Mouse (Mus musculus) retina, postnatal 1 day (tissue): ENCODE results near the gene Upf3a.
"Not testable (repeated sequence)": the region's sequence is repeated elsewhere in the genome, so short reads cannot be mapped to it uniquely, and the experiment has no call there.

Experiments used
- DNase-seq: peaks from one replicate; pipeline ENCODE4 v3.0.0-alpha.2; 2012

Gene Upf3a

DNA sequence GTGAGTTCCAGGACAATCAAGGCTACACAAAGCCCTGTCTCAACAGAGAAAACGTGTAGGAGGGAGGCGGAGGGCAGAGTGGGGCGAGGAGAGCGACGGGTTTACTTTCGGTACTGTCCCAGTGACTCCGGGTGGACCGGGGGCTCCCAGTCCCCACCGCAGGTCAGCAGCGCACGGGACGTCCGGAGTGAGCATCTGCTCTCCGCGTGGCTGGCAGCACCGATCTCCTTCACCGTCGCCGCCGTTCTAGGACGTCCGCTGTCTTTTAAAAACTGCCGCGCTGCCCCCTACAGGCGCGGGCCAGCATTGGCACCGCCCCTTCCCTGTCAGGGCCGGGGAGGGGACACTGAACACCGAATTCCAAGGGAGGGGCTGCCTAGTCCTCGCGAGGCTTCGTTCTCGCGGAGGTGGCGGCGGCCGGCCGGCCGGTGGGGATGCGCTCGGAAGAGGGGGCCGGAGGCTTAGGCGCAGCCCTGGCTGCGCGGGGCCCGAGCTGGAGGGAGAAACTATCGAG lies at the start of gene Upf3a:
Gene Upf3a, plus strand, starts transcription at position 366 of the 514 bp plus-strand sequence.
- DNase-seq = peak; percentile 98

DNA sequence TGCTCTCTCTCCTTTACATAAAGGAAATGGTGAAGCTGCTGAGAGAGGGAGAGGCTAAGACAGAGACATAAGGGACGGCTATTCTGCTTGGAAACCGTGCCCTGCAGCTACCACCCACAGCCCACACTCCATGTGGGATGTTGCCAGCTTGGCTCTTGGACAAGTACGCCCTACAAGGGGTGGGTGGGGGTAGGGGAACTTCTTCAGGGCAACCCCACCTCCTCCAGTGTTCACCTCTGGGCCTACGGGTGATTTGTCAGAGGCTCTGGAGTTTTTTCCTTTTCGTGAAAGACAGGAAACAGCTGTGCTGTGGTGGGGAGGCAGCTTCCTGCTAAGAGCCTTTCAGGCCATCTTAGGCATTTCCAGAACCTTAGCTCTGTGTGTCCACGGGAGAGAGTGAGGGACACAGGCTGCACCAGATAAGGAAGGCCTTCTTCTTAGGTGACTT lies 45.1 kb upstream of the Upf3a start:
- DNase-seq = no peak

DNA sequence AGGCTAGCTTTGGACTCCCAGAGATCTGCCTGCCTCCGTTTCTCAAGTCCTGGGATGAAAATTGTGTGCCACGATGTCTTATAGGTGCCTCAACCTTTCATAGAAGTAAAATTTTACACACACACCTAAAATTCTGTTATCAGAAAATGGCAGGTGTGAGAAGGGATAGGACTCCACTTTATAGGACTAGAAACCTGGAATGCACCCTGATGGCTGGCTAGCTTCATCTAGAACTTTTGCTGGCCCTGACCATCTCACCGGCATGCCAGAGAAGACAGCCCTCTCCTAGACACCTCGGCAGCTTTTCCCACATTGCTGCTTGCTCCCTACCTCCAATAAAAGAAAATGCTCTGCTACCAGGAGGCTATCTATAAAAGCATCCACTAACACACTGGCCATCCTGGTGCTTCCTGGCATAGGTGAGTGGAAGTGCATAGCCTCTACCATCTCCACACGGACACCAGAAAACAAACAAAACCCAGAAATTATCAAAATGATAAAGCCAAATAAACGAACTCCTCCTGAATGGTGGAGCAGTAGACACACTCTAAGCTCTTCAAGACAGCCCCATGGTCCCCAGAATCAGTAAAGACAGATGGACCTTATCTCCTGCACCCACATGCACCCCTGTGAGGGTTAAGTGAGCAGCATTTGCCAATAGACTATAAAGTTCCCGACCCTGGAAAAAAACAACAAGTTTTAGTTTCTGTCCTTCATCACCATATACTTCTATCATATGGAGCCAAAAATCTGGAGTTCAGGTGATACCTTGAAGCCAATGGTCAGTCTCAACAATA lies 44.4 kb upstream of the Upf3a start:
- no peak for DNase-seq

DNA sequence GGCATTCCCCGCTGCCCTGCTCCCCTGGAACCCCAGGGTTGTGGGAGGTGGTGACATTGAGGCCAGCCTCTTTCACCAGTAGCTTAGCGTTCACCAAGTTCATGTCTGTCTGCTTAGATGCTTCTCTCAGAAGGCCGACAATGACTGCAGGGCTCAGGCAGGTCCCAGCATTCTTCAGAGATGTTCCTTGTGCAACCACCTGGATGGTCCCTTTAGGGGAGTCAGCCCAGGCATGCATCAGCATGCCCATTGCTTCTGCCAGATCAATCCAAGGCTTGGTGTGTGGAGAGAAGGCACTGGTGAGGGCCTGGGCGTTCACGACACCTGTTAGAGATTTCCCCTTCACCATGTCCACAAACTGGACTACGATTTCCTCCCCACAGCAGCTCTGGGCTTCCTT lies 39.2 kb upstream of the Upf3a start:
- not testable (repeated sequence) for DNase-seq

DNA sequence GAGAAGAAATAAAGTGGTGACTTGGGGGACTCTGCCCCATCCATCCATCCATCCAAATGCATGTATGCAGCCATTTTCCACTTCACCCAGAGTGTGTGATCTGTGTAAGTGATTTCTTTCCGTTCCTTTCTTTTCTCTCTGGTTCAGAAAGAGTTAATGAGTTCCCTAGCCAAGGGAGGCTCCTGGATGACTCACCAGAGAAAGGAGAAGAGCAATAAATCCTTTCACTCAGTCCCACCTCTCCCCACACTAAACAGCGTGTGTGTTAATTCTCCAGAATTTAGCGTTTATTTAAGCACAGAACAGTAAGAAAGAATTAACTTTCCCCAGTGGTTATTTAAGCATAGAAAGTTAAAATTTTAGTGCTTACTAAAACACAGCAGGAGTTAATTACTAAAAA lies 37.8 kb upstream of the Upf3a start:
- no peak for DNase-seq

DNA sequence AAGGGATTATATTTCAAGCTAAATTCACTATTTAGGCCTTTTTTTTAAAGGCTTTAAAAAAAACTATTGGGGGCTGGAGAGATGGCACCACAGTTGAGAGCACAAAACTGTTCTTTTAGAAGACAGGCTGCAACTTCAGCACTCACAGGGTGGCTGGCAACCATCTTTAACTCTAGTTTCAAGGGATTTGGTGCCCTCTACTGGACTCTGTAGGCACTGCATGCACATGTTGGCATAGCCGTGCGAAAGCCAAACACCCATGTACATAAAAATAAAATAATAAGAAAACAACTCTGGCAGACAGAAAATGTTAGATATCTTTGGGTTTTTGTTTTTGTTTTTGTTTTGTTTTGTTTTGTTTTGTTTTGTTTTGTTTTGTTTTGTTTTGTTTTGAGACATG lies 31.7 kb upstream of the Upf3a start:
- peak; percentile 80 for DNase-seq

DNA sequence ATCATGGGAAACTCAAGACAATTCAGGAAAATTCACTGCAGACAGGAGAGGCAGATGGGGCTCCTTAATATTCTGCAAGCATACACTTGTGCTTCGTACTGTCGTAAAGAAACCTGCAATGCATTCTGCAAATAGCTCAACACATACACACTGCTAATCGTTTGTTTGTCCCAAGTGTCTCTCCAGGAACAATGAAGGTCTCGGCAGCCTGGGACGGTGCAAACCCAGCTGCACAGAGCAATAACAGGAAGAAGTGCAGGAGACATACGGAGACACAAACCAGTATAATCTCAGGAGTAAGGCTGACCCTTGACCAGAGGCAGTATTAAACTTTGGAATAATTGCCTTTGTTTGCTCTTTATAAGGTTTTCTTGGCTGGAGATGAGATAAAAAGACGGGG lies 28.9 kb upstream of the Upf3a start:
- DNase-seq = no peak

DNA sequence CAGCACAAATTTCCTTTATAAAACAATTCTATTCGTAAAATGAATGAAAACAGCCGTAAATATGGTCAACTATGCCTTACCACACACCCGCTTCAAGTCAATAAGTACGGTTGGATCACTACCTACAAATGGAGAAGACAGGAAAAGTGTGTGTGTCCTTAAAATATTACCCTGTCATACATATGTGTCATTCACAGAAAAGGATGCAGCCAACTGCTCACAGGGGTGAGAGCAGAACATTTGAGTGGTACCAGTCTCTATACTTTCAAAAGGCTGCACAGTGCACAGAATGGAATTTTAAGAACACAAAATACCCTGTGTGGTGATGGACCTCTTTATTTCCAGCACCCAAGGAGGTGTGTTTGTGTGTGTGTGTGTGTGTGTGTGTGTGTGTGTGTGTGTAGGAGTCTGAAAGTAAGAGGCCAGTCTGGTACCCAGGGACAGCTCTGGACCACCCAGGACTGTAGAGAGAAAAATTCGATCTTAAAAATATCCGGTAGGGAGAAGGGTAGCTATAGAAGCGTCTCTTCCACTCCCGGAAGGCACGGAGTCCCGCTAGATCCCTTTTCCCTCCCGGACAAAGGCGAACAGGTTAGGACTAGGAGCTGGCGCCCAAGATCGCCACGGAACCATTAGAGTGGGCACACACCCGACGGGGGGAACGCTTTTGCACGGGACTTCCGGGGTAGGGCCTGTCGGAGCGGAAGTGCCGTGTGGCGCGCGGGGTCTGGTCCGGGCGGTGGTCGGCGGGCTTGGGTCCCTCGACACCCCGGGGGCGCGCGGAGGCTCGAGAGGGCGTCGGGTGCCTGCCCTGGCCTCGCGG lies 28.2 kb upstream of the Upf3a start, which contains the start of gene Cdc16:
Gene Cdc16, plus strand, starts transcription at position 695 of the 823 bp plus-strand sequence.
- DNase-seq = peak; percentile 93

DNA sequence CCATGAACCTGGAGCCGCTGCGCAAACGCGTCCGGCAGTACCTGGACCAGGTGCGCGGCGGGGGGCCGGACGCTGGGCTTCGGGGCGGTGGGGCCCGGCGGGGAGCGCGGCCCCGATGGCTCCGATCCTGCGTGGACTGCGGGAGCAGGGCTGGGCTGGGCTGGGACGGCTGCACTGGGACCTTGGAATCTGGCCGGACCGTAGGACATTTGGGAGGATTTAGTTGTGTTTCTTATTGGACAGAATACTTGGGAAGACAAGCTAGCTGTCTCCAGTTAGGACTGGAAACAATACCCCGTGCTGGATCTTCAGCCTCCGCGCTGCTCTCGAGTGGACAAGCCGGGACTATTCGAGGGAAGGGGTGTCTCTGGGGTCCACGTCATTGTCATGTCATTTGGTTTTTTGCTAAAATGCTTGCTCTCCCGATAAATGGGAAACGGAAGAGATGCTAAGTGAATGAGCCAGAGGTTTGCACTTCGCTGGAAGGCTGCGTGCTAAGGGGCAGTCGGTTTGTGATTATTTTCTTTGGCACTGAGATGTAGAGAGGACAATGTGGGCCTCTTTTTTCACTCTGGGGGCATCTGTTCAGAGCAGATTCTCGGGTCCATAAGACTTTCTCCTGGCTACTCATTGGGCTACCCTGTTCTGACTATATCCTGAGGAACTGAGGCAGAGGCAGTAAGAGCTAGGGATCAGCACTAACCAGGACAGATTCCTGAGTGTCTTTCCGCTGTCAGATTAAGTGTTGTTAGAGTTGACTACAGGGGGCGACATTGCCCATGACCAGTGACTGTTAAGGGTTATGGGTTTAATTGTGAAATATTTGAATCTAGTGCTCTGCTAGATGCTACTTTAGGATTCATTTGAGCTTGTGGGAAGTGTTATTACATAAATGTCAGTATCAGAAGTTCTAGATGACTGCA lies 27.3 kb upstream of the Upf3a start:
- peak; percentile 68 for DNase-seq

DNA sequence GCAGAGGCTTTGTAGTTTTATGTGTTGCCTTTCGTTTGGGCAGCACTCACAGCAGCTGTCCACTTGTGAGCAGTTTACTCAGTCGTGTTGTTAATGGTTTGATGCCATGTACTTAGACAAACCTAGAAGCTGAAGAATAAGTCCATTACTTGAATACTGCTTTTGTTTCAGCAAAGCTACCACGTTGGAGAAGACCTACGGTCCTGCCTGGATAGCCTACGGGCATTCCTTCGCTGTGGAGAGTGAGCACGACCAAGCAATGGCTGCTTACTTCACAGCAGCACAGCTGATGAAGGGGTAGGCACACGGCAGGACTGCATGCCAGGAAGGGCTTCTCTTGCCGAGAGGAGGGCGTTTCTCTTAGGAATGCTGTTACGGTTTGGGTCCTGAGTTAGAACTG lies 16.2 kb upstream of the Upf3a start:
- no peak for DNase-seq

DNA sequence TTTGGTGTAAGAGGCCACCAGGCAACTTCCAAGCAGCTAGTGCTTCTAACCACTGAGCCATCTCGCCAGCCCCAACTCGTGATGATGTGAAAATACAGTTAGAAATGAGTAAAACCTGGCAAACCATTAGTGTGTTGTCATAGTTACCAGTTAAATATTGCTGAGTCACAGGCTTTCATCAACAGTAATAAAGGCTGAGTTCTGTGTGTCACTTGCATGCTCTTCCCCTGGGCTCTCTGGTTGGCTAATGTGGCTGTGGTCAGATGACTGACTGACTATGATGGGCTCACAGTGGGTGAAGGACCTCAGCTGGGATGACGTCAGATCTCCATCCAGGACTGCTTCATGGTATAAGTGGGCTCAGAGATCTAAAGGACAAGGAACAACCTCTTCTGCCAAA lies 4.9 kb upstream of the Upf3a start:
- DNase-seq = no peak

DNA sequence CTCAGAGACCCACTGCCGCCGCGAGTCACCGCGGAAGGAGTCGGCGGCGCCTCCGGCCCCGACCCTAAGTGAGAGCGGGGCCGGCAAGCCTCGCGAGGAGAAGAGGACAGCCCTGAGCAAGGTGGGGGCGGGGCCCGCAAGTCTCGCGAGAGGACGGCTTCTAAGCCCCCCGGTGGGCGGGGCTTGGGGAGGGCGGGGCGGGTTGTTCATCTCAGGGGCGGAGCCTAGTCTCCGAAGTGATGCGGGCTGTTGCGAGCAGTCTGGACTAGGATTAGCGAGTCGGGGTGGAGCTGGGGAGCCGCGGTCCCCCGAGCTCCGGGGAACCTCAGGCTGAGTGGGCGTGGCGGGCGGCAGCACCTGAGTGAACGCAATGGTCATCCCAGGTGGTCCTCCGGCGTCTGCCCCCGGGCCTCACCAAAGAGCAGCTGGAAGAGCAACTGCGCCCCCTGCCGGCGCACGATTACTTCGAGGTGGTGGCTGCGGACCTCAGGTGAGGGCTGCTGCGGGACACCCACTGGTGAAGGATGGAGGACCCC lies 417 bp downstream of the Upf3a start:
- peak; percentile 98 for DNase-seq

DNA sequence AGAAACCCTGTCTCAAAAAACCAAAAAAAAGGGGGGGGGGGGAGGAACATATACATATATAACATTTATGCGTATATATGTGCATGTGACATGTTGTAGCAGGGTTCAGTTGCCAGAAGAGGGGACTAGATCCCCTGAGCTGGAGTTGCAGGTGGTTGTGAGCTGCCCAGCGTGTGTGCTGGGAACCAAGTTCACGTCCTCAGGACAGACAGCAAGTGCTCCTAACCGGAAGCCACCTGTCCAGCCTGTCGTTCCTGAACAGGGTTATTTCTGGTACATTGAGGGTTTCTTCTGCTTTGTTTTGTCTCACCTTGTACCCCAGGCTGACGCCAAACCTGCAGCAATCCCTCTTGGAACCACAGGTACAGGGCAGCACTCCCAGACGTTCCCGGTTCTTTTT lies 4.2 kb downstream of the Upf3a start:
- no peak for DNase-seq

DNA sequence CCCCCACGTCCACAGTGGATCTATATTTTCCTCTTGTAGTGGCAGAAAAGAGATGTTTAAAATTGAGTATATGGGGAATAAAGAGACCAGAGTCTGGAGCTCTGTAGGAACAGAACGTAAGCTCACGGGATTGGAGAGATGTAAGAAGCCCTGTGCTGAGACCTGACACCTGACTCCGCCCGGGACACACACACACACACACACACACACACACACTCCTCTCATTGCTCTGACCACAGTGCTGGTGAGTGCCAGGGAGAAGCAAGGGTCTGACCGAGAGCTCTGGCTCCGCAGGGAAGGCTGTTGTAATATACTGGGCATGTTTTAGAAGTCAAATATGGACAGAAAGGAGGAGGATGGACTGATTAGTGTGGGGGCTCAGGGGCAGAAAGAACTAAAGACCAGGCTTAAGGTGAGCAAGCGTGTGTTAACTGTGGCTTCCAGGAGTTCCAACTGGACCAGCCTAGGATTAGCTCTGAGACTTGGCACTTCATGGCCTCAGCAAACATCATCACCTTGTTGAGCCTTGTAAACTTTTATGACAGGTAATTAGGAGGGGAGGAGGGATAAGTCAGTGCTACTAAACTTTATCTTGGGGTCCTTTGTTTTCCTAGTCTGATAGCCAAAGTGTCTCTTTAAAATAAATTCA lies 7.8 kb downstream of the Upf3a start:
- no peak for DNase-seq

DNA sequence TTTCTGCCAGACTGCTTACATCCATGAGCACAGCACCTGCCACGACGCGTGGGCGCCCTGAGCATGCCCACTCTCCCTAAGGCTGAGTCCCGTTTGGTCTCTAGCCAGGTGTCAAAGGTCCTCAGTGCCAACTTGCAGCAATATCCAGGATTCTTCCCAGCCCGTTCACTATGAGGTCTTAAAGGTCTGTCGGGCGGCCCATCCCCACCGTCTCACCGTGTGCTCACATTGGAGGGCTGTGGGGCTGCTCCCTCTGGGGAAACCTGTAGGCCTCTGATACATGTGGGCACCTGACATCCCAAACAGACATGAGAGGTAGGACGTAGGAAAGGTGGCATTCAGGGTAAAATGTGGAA lies 8.3 kb downstream of the Upf3a start:
- DNase-seq = no peak

DNA sequence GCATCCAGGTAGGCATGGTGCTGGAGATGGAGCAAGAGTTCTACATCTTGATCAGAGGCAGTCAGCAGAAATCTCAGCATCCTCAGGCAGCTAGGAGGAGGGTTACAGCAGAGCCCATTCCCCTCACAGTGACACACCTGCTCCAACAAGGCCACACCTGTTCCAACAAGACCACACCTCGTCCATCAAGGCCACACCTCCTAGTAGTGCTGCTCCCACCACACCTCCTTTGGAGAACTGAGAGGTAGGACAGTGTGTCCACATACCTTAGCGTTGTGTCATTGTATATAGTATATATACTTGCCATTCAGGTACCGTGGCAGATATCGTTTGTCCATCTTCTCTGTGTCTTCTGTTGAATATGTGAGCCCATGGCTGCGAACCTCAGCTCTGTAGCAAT lies 12.3 kb downstream of the Upf3a start:
- no peak for DNase-seq

DNA sequence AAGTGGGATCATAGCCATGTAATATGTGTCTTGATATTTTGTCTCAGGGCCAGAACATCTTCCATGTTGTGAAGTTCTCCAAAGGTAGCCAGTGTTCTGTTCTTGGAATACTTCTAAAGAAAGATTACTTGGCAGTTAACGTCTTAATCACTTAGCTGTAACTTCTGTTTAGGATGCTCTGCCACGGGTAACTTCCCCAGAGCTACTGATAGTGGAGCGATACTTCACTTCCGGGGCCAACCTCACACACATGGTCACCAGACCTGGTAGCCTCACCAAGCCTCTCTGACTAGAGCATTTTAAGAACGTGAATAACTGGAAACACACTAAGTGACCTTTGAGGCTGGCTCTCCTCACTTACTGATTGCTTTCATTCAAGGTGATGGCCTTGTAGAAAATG lies 14.2 kb downstream of the Upf3a start:
- DNase-seq = no peak

DNA sequence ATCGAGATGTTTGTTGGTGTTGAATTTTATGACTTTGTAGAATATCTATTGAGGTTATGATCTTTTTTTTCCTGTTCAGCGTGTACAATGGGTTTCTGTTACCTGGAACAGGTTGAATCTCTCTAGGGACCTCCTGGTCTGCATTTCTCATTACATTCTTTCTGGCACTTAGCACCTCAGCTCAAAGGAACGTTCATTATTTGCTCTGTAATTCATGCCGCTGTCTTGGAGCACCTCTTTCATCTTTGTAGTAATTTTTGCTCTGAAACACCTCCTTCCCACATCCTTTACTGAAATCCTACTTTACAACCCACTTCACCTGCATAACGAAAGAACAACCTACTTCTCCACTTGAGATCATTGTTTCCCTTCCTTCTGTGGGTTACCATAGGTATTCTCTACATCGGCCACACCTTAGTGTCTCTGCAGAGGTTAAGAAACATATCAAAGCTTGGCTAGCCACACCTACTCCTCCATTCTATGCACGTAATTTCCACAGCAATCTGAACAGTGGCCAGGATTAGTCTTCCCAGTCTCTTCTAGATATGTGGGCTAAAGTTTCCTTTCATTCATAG lies 43.3 kb downstream of the Upf3a start:
- DNase-seq = no peak

DNA sequence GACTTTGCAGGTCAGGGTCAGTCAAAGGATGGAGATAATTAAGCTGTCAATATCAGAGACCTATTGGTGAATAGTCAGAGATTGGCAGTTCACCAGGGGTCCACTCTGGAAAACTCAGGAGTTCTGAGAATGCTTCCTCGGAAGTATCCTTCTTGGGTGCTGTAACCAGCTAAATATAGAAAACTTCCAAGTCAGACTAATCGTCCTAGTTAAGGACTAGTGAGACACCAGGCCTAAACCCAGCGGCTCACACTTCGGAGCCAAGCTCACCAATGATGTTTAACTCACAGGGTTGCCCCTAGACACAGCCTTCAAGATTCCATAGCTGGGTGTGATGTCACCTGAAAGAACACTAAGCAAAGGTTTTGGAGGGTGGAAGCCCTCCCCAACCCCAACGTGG lies 52.9 kb downstream of the Upf3a start, which contains the start of gene AF366264:
Gene AF366264, minus strand, starts transcription at position 101 of the 400 bp plus-strand sequence.
- DNase-seq = not testable (repeated sequence)

DNA sequence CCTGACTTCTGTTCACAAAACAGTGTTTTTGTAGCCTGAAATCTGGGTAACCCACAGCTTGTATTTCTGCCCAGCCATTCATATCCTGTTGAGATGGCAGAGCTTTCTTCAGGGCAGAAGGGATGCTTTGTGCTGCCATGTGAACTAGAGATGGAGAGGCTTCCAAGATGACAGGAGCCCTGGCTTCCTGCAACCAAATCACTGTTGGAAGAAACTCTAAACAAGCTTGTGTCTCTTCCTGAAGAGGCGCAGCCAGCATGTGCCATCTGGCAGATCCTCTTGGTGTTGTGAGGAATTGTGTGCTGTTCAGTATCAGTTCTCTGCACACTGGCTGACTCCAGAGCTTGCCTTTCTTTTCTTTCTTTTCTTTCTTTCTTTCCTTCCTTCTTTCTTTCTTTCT lies 57.9 kb downstream of the Upf3a start:
- DNase-seq = not testable (repeated sequence)
